Mouse (Mus musculus) heart, postnatal 0 days (tissue): Measurements from ENCODE around the gene Sel1l3.

ENCODE experiments used
- CTCF ChIP-seq: IDR thresholded peaks from 2 replicates; pipeline ENCODE4 v1.5.1; 2016; ENCODE audit warnings: antibody characterized with exemption, control low read depth, low read depth
- EP300 ChIP-seq: IDR thresholded peaks from 2 replicates; pipeline ENCODE4 v1.6.1; 2016; ENCODE audit warnings: antibody characterized with exemption, low read depth

GRCm38 (mm10) chr5:53139566-53139965 is 74.2 kb downstream of the Sel1l3 start:
- TF ChIP-seq CTCF = no peak
- no peak for TF ChIP-seq EP300
